Mouse (Mus musculus) MEL (cell line): ENCODE measurements around the gene Slc25a26.

ENCODE experiments used
- BHLHE40 ChIP-seq: IDR thresholded peaks from 2 replicates; pipeline ENCODE4 v1.6.1; 2012; ENCODE audit warnings: low read depth, mild to moderate bottlenecking, inconsistent platforms, low read length, improper control_type of control experiment, borderline replicate concordance
- CTCF ChIP-seq, 3 experiments: IDR thresholded peaks in 2 of 3; conservative IDR thresholded peaks in 1 of 3; 2 replicates each; pipeline ENCODE4 v1.5.1; 2011 to 2012; ENCODE audit warnings: low read length in 3 of 3, low read depth in 2 of 3, mild to moderate bottlenecking in 2 of 3, improper control_type of control experiment in 1 of 3, inconsistent platforms in 1 of 3, mixed read lengths in 1 of 3, moderate library complexity in 1 of 3; ENCODE audit not compliant: control insufficient read depth in 1 of 3, insufficient read depth in 1 of 3, poor library complexity in 1 of 3, severe bottlenecking in 1 of 3
- EP300 ChIP-seq, 2 experiments: IDR thresholded peaks; 2 replicates each; pipeline ENCODE4 v1.6.1; 2011; ENCODE audit warnings: improper control_type of control experiment in 2 of 2, low read length in 2 of 2, low read depth in 1 of 2, mild to moderate bottlenecking in 1 of 2
- GATA1 ChIP-seq: IDR thresholded peaks from 2 replicates; pipeline ENCODE4 v1.6.1; 2011; ENCODE audit warnings: low read depth, low read length, improper control_type of control experiment
- HCFC1 ChIP-seq: IDR thresholded peaks from 2 replicates; pipeline ENCODE4 v1.6.1; 2012; ENCODE audit warnings: low read depth, mild to moderate bottlenecking, inconsistent platforms, low read length, improper control_type of control experiment, moderate library complexity
- MAX ChIP-seq: IDR thresholded peaks from 2 replicates; pipeline ENCODE4 v1.6.1; 2011; ENCODE audit warnings: low read length, improper control_type of control experiment
- MXI1 ChIP-seq: IDR thresholded peaks from 2 replicates; pipeline ENCODE4 v1.6.1; 2011; ENCODE audit warnings: mild to moderate bottlenecking, low read depth, low read length, improper control_type of control experiment
- POLR2A ChIP-seq, 2 experiments: IDR thresholded peaks; 2 replicates each; pipeline ENCODE4 v1.6.1; 2011 to 2012; ENCODE audit warnings: low read length in 2 of 2, mild to moderate bottlenecking in 2 of 2, control low read depth in 1 of 2, improper control_type of control experiment in 1 of 2, low read depth in 1 of 2, moderate library complexity in 1 of 2; ENCODE audit not compliant: control insufficient read depth in 1 of 2, insufficient read depth in 1 of 2, poor library complexity in 1 of 2
- POLR2AphosphoS2 ChIP-seq: IDR thresholded peaks from 2 replicates; pipeline ENCODE4 v1.6.1; 2011; ENCODE audit warnings: low read length, improper control_type of control experiment
- RAD21 ChIP-seq: IDR thresholded peaks from 2 replicates; pipeline ENCODE4 v1.6.1; 2011; ENCODE audit warnings: mild to moderate bottlenecking, low read depth, low read length, improper control_type of control experiment
- RCOR1 ChIP-seq: IDR thresholded peaks from 2 replicates; pipeline ENCODE4 v1.6.1; 2012; ENCODE audit warnings: low read depth, mild to moderate bottlenecking, inconsistent platforms, low read length, improper control_type of control experiment
- TCF12 ChIP-seq: IDR thresholded peaks from 2 replicates; pipeline ENCODE4 v1.6.1; 2014; ENCODE audit warnings: low read depth, mild to moderate bottlenecking, inconsistent platforms, low read length, improper control_type of control experiment, moderate library complexity
- ZC3H11A ChIP-seq: IDR thresholded peaks from 2 replicates; pipeline ENCODE4 v1.6.1; 2012; ENCODE audit warnings: low read depth, mild to moderate bottlenecking, inconsistent platforms, low read length, improper control_type of control experiment

- TF ChIP-seq GATA1, result no peak
- TF ChIP-seq BHLHE40, result no peak
- TF ChIP-seq EP300 (IDR thresholded peaks at IDR 0.05; ENCODE audit: low read depth in 1 of 2, low read length in 2 of 2), result no peak
- no peak for TF ChIP-seq POLR2A (IDR thresholded peaks at IDR 0.05; ENCODE audit: control insufficient read depth in 1 of 2, insufficient read depth in 1 of 2, low read depth in 1 of 2, low read length in 2 of 2, poor library complexity in 1 of 2)
- no peak for TF ChIP-seq POLR2AphosphoS2
- no peak for TF ChIP-seq MXI1
- no peak for TF ChIP-seq CTCF (IDR thresholded peaks at IDR 0.05 in 2 of 3, conservative IDR thresholded peaks at IDR 0.05 in 1 of 3; ENCODE audit: control insufficient read depth in 1 of 3, insufficient read depth in 1 of 3, low read depth in 2 of 3, low read length in 3 of 3, poor library complexity in 1 of 3, severe bottlenecking in 1 of 3)
- TF ChIP-seq RCOR1, result no peak
- TF ChIP-seq HCFC1, result no peak
- no peak for TF ChIP-seq RAD21
- TF ChIP-seq ZC3H11A, result no peak
- no peak for TF ChIP-seq MAX
- TF ChIP-seq TCF12, result no peak
These were observed 131.6 kb downstream of the Slc25a26 start for GRCm38 (mm10) chr6:94631779-94632082.
